Mouse (Mus musculus) liver (tissue): ENCODE data around the gene Wnt7b.

ENCODE experiments used
- DNase-seq: peaks from one replicate; pipeline ENCODE4 v3.0.0-alpha.2; 2020; ENCODE audit warnings: mixed read lengths

Gene Wnt7b

GRCm38 (mm10) chr15:85505118-85505925, 77.0 kb downstream of the Wnt7b start:
- DNase-seq, result no peak

GRCm38 (mm10) chr15:85503127-85503526, 79.1 kb downstream of the Wnt7b start, which contains the start of gene 7530416G11Rik:
TSS of gene 7530416G11Rik (minus strand) at chr15:85503227.
- DNase-seq, result no peak

- no peak for DNase-seq
Measured at GRCm38 (mm10) chr15:85500267-85500666, 82.0 kb downstream of the Wnt7b start.

- DNase-seq, result no peak
Measured at GRCm38 (mm10) chr15:85497981-85498475, 84.2 kb downstream of the Wnt7b start.

GRCm38 (mm10) chr15:85497548-85497947, 84.7 kb downstream of the Wnt7b start:
- DNase-seq, result no peak

GRCm38 (mm10) chr15:85494163-85494621, 88.1 kb downstream of the Wnt7b start:
- no peak for DNase-seq

GRCm38 (mm10) chr15:85489751-85490150, 92.5 kb downstream of the Wnt7b start:
- DNase-seq, result no peak

GRCm38 (mm10) chr15:85488900-85489299, 93.4 kb downstream of the Wnt7b start:
- DNase-seq, result no peak
